Mouse (Mus musculus) cortical plate, adult 2 months (tissue): ENCODE measurements around the gene Opa1. TPM values are rescaled to one million over a fixed set of nuclear protein-coding genes. Genes with fewer than 3 reads are reported as not detected.

Source experiments
- H3K27ac ChIP-seq: fragments of 200-500 bp; 2 replicates; pipeline ENCODE4 v1.5.1; 2012; ENCODE audit warnings: low read length, control low read depth, inconsistent platforms; ENCODE audit not compliant: insufficient read depth
- H3K4me1 ChIP-seq: fragments of 200-500 bp; 2 replicates; pipeline ENCODE4 v1.6.1; 2011; ENCODE audit warnings: low read length; ENCODE audit not compliant: control insufficient read depth, insufficient read depth
- H3K4me3 ChIP-seq: fragments of 200-500 bp; 2 replicates; pipeline ENCODE4 v1.5.1; 2011; ENCODE audit warnings: mild to moderate bottlenecking, low read length, control low read depth; ENCODE audit not compliant: insufficient read depth
- CTCF ChIP-seq: fragments of 200-500 bp; IDR thresholded peaks from 2 replicates; pipeline ENCODE4 v1.5.1; 2011; ENCODE audit warnings: mild to moderate bottlenecking, control low read depth, low read length; ENCODE audit not compliant: insufficient read depth; ENCODE audit errors: extremely low read depth
- POLR2A ChIP-seq: fragments of 200-500 bp; IDR thresholded peaks from 2 replicates; pipeline ENCODE4 v1.6.1; 2011; ENCODE audit warnings: mild to moderate bottlenecking, low read length, control low read depth; ENCODE audit not compliant: insufficient read depth; ENCODE audit errors: extremely low read depth
- polyA plus RNA-seq: library from polyadenylated mRNA; depleted of rRNA; stranded (reverse); fragments of >200 nt; gene quantifications from 2 replicates; pipeline ENCODE4 v1.2.3, GENCODE M21; 2012

The Opa1 gene
- polyA plus RNA-seq, 1 experiment, result 52.2 TPM

DNA sequence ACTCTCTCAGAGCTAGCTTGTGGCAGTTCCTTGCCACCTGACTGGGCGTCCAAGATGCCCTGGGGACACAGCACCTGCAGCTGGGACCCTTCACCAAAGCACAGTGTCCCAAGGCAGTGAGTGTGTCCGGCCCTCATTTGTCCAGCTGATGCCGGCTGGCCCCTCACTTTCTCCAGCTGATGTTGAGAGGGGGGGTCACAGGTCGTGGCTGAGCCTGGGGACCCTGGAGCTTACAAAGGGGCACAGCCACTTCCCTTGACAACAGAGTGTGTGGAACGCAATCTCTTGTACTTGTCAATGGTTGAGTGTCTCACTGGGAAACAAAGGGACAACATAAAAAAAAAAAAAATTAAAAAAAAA, 88.5 kb downstream of the Opa1 start:
- H3K4me3 ChIP-seq, result no peak overlapping the region
- H3K4me1 ChIP-seq, result no peaks in the 10 kb centered on the region
- H3K27ac ChIP-seq, result no peak overlapping the region
- TF ChIP-seq CTCF (no peak), POLR2A (no peak)

DNA sequence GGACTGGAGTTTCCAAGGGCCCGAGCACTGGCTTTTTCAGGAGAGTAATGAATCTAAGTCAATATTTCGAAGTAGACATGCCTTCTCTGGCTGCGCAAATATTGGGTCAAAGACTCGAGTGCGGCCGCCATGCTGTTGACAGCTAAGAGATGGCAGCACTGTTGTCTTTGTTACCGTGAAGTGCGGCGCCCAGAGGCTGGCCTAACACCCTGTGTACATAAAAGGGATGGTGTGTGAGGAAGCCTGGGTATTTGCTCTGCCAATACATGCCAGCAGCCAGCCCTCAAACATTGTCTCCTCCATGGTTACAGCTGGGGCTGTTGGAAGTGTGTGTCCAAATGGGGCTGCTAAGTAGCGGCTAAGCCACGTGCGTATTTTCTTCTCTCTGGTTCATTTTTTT, 89.3 kb downstream of the Opa1 start:
- H3K4me1 ChIP-seq, result no peaks in the 10 kb centered on the region
- TF ChIP-seq POLR2A (no peak), CTCF (no peak)
- H3K4me3 ChIP-seq, result no peak overlapping the region
- no peak overlapping the region for H3K27ac ChIP-seq

DNA sequence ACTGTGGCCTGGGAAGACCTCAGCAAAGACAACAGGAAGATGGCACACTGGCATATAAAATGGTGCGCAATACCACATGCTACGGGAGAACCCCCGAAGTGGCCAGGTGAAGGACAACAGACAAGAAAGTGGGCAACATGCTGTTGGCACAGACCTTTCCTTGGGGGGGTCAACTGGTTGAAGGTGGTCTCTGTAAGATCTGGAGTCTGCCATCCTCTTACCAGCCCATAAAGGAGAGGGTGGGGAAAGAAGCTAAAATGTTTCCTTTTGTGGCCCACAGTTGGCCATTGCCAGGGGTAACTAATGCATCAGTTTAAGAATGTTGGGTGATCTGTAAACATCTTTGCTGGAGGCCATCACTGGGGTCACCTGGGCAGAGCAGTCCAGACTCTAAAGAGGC, 91.7 kb downstream of the Opa1 start:
- no peak for TF ChIP-seq POLR2A
- TF ChIP-seq CTCF, result no peak
- Histone ChIP-seq H3K4me3 (no peak overlapping the region), H3K27ac (no peak overlapping the region), H3K4me1 (no peaks in the 10 kb centered on the region)

DNA sequence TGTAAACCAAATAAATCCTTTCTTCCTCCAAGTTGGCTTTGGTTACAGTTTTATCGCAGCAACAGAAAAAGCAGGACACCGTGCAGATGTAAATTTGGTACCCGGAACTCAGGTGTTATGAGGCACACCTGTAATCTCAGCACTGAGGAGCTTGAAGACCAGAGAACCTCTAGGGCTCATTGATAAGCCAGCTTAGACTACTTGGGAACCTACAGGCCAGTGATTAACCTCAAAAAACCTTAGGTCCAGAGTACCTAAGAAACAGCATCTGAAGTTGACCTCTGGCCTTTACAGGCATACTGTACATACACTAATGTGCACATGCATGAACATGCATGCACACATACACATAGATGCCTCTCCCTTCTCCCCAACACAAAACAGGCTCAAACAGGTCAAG, 94.1 kb downstream of the Opa1 start:
- no peaks in the 10 kb centered on the region for H3K4me1 ChIP-seq
- no peak overlapping the region for H3K4me3 ChIP-seq
- no peak for TF ChIP-seq CTCF
- TF ChIP-seq POLR2A, result no peak
- no peak overlapping the region for H3K27ac ChIP-seq

DNA sequence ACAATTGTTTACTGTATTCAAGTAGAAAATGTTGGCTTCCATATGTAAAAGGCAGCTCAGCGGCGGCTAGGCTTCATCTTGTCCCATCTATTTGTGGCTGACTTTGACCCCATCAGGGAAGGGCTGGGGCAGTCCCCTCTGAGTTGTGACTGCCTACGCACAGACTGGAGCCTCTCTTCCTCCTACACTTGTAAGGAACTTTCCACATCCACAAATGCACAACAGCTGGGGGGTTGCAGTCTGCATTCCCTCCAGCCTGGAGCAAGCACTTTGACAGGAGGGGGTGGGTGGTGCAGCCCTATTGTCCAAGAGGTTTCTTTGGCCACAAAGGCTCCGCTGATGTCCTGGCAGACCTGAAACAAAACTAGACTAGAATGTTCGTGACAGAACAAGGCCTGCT, 100.5 kb downstream of the Opa1 start:
- peaks cover 2% of the 10 kb centered on the region; the same call in 1 of the 2 replicates for H3K4me1 ChIP-seq
- H3K4me3 ChIP-seq, result no peak overlapping the region
- no peak for TF ChIP-seq CTCF
- TF ChIP-seq POLR2A, result no peak
- H3K27ac ChIP-seq, result no peak overlapping the region

DNA sequence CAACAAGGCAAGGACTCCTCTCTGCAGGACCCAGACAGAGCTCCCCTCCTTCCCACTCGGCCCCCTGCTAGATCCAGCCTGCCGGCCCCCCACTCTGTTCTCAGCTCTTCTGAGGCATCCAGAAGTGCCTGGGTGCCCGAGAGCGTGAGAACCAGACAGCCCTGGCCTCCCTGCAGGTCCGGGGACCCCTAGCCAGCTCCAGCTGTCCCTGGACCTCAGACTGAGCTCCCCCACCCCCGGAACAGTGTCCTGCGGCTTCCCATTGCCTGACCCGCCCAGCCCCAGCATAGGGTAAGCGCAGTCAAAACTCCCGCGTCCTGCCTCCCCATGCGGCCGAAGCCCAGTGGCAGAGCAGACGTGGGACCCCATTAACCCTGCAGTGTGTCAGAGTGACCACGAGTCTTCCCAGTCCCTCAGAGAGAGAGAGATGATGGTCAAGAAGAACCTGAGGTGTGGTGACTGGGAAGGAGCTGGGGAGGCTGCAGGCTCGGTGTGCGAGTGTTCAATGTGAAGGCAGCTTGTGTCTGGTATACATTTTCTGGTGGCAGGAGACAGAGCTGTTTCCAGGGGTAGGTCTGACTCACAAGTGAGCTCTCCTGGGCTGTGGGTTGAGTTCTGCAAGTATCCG, 101.5 kb downstream of the Opa1 start:
- no peak overlapping the region for H3K4me3 ChIP-seq
- H3K27ac ChIP-seq, result no peak overlapping the region
- H3K4me1 ChIP-seq, result peaks cover 2% of the 10 kb centered on the region; the same call in 1 of the 2 replicates
- TF ChIP-seq POLR2A (no peak), CTCF (no peak)

DNA sequence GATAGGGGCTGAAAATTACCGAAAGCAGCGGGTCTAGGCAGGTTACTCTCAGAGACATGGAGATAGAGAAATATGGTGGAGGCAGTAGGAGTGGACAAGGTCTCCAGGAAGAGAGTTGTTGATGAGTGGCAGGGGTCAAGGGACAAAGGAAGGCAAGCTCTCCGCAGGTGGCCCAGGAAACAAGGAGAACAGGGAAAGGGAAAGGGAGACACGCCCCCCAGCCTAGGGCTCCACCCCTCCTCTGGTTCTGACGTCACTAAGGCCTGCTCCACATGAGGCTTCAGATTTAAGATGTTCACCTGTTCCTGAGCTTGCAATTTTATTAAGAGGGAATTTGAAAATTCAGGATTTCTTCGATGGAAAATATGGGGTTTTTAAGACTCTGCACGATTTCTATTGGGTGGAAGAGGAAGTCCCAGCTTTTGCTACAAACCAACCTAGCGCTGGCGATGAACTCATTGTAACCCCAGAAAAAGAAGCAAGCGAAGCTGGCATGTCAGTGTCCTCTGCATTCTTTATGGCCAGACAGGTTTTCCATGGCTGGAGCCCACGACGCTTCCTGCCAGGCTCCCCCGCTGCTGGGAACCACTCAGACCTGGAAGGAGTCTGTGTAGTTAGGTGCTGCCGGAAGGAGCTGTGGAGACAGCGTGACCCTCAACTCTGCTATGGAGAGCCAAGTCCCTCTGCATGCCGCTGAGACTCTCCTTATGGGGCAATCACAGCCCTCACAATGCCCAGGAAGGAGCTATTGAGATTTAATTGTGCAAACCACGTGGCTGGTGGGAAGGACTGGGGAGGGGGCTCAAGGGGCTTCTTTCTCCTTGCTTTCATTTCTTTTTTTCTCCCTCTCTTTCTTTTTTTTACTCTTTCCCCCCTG, 103.7 kb downstream of the Opa1 start:
- Histone ChIP-seq H3K27ac (no peak overlapping the region), H3K4me3 (no peak overlapping the region), H3K4me1 (peaks cover 2% of the 10 kb centered on the region; the same call in 1 of the 2 replicates)
- TF ChIP-seq CTCF (no peak), POLR2A (no peak)

DNA sequence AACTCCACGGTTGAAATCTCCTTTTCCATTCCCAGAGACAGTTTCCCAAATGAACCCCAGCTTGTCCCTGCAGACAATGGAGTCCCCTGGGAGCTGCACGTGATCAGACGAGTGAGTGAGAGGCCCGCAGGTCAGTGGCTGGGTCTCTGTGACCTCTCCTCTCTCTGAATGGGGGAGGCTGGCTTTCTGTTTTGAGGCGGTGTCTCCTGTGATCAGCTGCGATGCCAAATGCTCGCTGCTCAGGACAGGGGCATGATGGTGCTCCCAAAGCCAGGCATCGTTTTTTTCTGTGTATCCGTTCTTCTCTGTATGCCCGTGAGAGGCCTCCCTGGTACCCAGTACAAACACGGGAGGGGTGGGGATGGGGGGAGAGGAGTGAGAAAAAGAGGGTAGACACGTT, 104.4 kb downstream of the Opa1 start:
- Histone ChIP-seq H3K27ac (no peak overlapping the region), H3K4me3 (no peak overlapping the region), H3K4me1 (peaks cover 2% of the 10 kb centered on the region; the same call in 1 of the 2 replicates)
- TF ChIP-seq CTCF (no peak), POLR2A (no peak)

DNA sequence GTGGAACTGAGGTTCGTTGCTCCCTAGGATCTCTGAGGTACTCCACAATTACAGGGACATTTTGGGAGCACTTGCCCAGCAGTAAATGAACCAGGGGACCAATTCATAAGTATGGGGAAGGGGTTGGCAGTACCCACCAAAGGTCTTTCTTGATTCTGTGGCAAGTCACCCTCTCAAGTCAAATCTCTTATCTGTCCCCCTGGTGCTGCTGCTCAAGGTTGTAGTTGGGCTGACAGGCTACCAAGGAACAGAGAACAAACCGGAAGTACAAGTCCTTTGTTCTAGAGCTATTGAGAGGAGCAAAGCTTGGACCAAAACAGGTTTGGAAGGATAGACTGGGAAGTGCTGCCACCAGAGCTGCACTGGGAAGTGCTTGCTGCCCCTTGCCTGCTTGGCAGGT, 105.0 kb downstream of the Opa1 start:
- TF ChIP-seq POLR2A, result no peak
- no peak for TF ChIP-seq CTCF
- H3K4me3 ChIP-seq, result no peak overlapping the region
- H3K4me1 ChIP-seq, result peaks cover 2% of the 10 kb centered on the region; the same call in 1 of the 2 replicates
- H3K27ac ChIP-seq, result no peak overlapping the region

DNA sequence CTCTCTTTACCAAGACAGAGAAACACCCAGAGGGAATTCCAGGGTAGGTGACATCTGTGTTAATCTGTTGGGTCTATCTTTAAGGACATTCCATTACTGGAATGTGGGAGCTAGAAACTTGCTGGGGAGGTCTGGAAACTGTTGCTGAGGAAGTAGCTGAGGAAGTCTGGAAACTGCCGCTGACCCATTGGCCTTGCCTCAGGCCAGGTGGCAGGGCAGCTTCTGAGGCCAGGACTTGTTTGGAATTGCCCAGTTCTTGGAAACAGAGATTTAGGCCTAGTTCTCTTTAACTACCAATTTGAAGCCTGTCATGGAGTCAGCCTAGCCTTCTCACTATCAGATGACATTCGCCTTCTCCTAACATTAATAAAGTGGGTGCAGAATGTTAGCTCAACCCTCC, 105.5 kb downstream of the Opa1 start:
- Histone ChIP-seq H3K27ac (no peak overlapping the region), H3K4me3 (no peak overlapping the region), H3K4me1 (peaks cover 2% of the 10 kb centered on the region; the same call in 1 of the 2 replicates)
- no peak for TF ChIP-seq POLR2A
- TF ChIP-seq CTCF, result no peak
